Mouse (Mus musculus) forebrain, embryonic 16.5 days (tissue): Measurements from ENCODE around the gene Trem2. TPM values are rescaled to one million over a fixed set of nuclear protein-coding genes. Genes with fewer than 3 reads are reported as not detected.
"Not testable (repeated sequence)": the region's sequence is repeated elsewhere in the genome, so short reads cannot be mapped to it uniquely, and the experiment has no call there.

Source experiments
- ATAC-seq: fragments of 200-750 bp; cut with Nextera tagmentation; 2 replicates; pipeline ENCODE4 v1.8.0; 2017; ENCODE audit warnings: mild to moderate bottlenecking, moderate library complexity
- H3K27ac ChIP-seq: fragments of 300-500 bp; sonication (generic); 2 replicates; pipeline ENCODE4 v1.5.1; 2014; ENCODE audit warnings: low read length, control low read depth
- H3K27me3 ChIP-seq: fragments of 300-500 bp; sonication (generic); replicated peaks from 2 replicates; pipeline ENCODE4 v1.6.1; 2014; ENCODE audit warnings: low read length; ENCODE audit not compliant: control insufficient read depth, insufficient read depth
- H3K36me3 ChIP-seq: fragments of 300-500 bp; sonication (generic); 2 replicates; pipeline ENCODE4 v1.6.1; 2014; ENCODE audit not compliant: control insufficient read depth, insufficient read depth
- H3K4me1 ChIP-seq: fragments of 300-500 bp; sonication (generic); replicated peaks from 2 replicates; pipeline ENCODE4 v1.6.1; 2014; ENCODE audit warnings: low read length; ENCODE audit not compliant: control insufficient read depth, insufficient read depth
- H3K4me2 ChIP-seq: fragments of 300-500 bp; sonication (generic); 2 replicates; pipeline ENCODE4 v1.6.1; 2014; ENCODE audit warnings: mild to moderate bottlenecking, low read length, control low read depth
- H3K4me3 ChIP-seq: fragments of 300-500 bp; sonication (generic); replicated peaks from 2 replicates; pipeline ENCODE4 v1.5.1; 2014; ENCODE audit warnings: mild to moderate bottlenecking, low read length, control low read depth
- H3K9ac ChIP-seq: fragments of 300-500 bp; sonication (generic); replicated peaks from 2 replicates; pipeline ENCODE4 v1.6.1; 2014; ENCODE audit warnings: low read depth, low read length, control low read depth
- H3K9me3 ChIP-seq: fragments of 300-500 bp; sonication (generic); 2 replicates; pipeline ENCODE4 v1.6.1; 2016; ENCODE audit warnings: low read length; ENCODE audit not compliant: control insufficient read depth
- WGBS: fragments of 180-500 bp; shearing (Covaris S2); extraction: QIAGEN DNeasy Blood & Tissue Kit; methylation state at CpG from one replicate; pipeline ENCODE4 v1.1.7; 2014; 5-methylcytosine and 5-hydroxymethylcytosine counted together
- polyA plus RNA-seq: library from polyadenylated mRNA; unstranded; fragments of >200 nt; fragmentation: Nextera tagmentation; extraction: Ambion mirVana; gene quantifications from 2 replicates; pipeline ENCODE4 v1.2.1, GENCODE M21; 2015

Trem2 gene
- polyA plus RNA-seq, 1 experiment from 2014 or later: 2.9 TPM

DNA sequence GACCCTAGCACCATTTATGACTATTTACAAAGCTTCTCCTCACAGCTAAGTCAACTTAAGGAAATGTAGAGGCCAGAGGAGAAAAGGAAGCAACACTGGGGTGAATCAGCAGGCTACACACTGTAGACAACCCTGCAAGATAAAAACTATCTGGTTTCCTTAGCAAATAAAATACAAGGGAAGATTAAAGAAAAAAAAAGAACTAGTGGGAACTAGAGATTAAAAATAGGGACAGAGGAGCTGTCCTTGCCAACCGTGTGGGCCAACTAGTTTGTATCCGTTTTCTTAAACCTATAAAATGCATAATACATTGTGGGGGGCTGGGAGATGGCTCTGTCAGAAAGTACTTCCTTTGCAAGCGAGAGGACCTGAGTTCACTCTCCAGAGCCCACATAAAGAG, 4.3 kb upstream of the Trem2 start:
- no peaks in the 10 kb centered on the region for H3K36me3 ChIP-seq
- H3K27me3 ChIP-seq: no peaks in the 10 kb centered on the region
- no peak for ATAC-seq
- WGBS: 78% methylated on average over 3 of the region's 3 CpGs
- H3K9me3 ChIP-seq: no peaks in the 10 kb centered on the region
- H3K4me3 ChIP-seq: no peak overlapping the region
- H3K4me2 ChIP-seq: no peak overlapping the region
- H3K9ac ChIP-seq: no peak overlapping the region
- H3K27ac ChIP-seq: no peak overlapping the region
- no peaks in the 10 kb centered on the region for H3K4me1 ChIP-seq

GRCm38 (mm10) chr17:48343065-48343464, 3.1 kb upstream of the Trem2 start:
- Histone ChIP-seq H3K27me3 (no peaks in the 10 kb centered on the region), H3K4me3 (no peak overlapping the region), H3K4me1 (no peaks in the 10 kb centered on the region), H3K9me3 (no peaks in the 10 kb centered on the region), H3K27ac (no peak overlapping the region), H3K36me3 (no peaks in the 10 kb centered on the region), H3K9ac (no peak overlapping the region), H3K4me2 (no peak overlapping the region)
- ATAC-seq: no peak
- 90% methylated on average over 2 of the region's 2 CpGs for WGBS

- Histone ChIP-seq H3K4me2 (no peak overlapping the region), H3K4me3 (no peak overlapping the region), H3K9ac (no peak overlapping the region), H3K27ac (no peak overlapping the region), H3K4me1 (no peaks in the 10 kb centered on the region), H3K27me3 (no peaks in the 10 kb centered on the region), H3K9me3 (no peaks in the 10 kb centered on the region), H3K36me3 (no peaks in the 10 kb centered on the region)
- no peak for ATAC-seq
- WGBS: 83% methylated on average over 4 of the region's 4 CpGs
Measured at GRCm38 (mm10) chr17:48345824-48346223, 377 bp upstream of the Trem2 start.

DNA sequence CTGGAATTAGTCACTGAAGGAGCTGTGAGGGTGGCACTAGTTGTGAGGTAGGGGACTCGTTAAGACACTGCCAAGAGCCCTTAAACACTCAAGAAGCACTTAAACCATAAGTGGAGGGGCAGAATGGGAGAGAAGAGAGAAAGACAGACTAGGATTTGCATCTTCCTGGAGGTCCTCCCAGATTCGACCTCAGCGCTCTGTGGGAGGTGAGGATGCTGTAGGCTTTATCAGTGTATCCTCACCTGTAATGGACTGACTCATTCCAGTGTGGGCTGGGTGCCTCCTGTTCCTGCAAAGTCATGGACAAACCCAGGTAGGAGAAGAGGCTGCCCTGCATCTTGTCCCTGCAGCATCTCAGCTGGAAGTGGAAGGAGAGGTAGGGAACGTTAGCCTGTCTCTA, 633 bp downstream of the Trem2 start:
- H3K4me3 ChIP-seq: no peak overlapping the region
- H3K4me1 ChIP-seq: no peaks in the 10 kb centered on the region
- no peaks in the 10 kb centered on the region for H3K36me3 ChIP-seq
- 62% methylated on average over 4 of the region's 4 CpGs for WGBS
- ATAC-seq: no peak
- no peak overlapping the region for H3K4me2 ChIP-seq
- H3K27me3 ChIP-seq: no peaks in the 10 kb centered on the region
- H3K9me3 ChIP-seq: no peaks in the 10 kb centered on the region
- no peak overlapping the region for H3K9ac ChIP-seq
- H3K27ac ChIP-seq: no peak overlapping the region

DNA sequence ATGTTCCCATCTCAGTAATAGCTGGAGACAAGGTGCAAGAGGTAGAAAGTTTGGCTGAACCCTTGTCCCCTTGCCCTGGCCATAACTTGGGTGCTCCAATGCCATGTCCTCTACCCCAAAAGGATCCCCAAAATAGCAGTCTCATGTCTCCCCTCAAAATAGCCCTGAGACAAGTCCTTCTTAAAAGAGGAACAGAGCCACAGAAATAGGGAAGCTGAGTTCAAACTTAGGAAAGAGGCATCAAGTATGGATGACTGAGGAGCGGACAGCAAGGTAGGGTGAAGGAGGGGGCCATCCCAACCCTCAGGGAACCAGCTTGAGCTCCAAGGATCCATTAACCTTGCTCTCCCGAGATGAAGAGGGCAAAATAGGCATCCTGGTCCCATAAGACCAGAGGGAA, 1.1 kb downstream of the Trem2 start:
- H3K36me3 ChIP-seq: no peaks in the 10 kb centered on the region
- no peaks in the 10 kb centered on the region for H3K4me1 ChIP-seq
- ATAC-seq: no peak
- no peak overlapping the region for H3K4me2 ChIP-seq
- H3K27ac ChIP-seq: no peak overlapping the region
- H3K9me3 ChIP-seq: no peaks in the 10 kb centered on the region
- WGBS: 84% methylated on average over 2 of the region's 2 CpGs
- no peak overlapping the region for H3K9ac ChIP-seq
- no peaks in the 10 kb centered on the region for H3K27me3 ChIP-seq
- H3K4me3 ChIP-seq: no peak overlapping the region

GRCm38 (mm10) chr17:48350681-48351193, 4.5 kb downstream of the Trem2 start:
- no peaks in the 10 kb centered on the region for H3K9me3 ChIP-seq
- H3K4me1 ChIP-seq: no peaks in the 10 kb centered on the region
- no peak for ATAC-seq

GRCm38 (mm10) chr17:48352976-48353375, 6.8 kb downstream of the Trem2 start:
- H3K4me1 ChIP-seq, H3K27me3 ChIP-seq, H3K4me3 ChIP-seq, H3K36me3 ChIP-seq, H3K4me2 ChIP-seq, H3K9me3 ChIP-seq, ATAC-seq, H3K9ac ChIP-seq, H3K27ac ChIP-seq: not testable (repeated sequence)
- 58% methylated on average over 7 of the region's 7 CpGs for WGBS

More at GRCm38 (mm10) chr17:48350681-48351193, 4.5 kb downstream of the Trem2 start:
- Histone ChIP-seq H3K27me3 (no peaks in the 10 kb centered on the region), H3K4me2 (no peak overlapping the region), H3K36me3 (no peaks in the 10 kb centered on the region), H3K4me3 (no peak overlapping the region), H3K9ac (no peak overlapping the region), H3K27ac (no peak overlapping the region)
- WGBS: 72% methylated on average over 5 of the region's 5 CpGs

DNA sequence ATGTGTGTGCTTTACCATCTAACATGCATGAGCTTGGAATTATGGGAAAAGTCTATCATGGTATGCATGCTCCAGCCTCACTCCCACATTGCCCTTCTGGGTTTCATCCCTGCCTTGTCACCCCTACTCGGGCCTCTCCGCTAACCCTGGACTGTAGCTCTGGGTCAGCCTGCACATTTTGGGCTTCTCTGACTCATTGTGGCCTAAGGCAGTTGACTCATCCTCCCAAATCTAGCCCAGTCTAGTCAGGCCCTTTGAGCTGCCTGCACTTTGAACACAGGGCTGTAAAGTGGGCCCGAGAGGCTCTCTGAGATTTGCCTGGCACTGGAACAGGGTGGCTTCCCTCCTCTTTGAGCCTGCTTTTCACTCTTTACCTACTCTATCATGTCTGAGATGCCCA, 9.6 kb downstream of the Trem2 start:
- H3K27me3 ChIP-seq: no peaks in the 10 kb centered on the region
- 91% methylated on average over 3 of the region's 3 CpGs for WGBS
- no peak for ATAC-seq
- H3K9me3 ChIP-seq: no peaks in the 10 kb centered on the region
- no peak overlapping the region for H3K4me2 ChIP-seq
- no peaks in the 10 kb centered on the region for H3K4me1 ChIP-seq
- no peaks in the 10 kb centered on the region for H3K36me3 ChIP-seq
- H3K27ac ChIP-seq: no peak overlapping the region
- H3K9ac ChIP-seq: no peak overlapping the region
- no peak overlapping the region for H3K4me3 ChIP-seq

- Histone ChIP-seq H3K36me3 (no peaks in the 10 kb centered on the region), H3K4me3 (no peak overlapping the region), H3K27ac (no peak overlapping the region), H3K4me2 (no peak overlapping the region), H3K9ac (no peak overlapping the region), H3K4me1 (peaks cover 4% of the 10 kb centered on the region), H3K27me3 (no peaks in the 10 kb centered on the region), H3K9me3 (no peaks in the 10 kb centered on the region)
- 38% methylated on average over 2 of the region's 2 CpGs for WGBS
- ATAC-seq: no peak
Measured at GRCm38 (mm10) chr17:48357892-48358291, 11.7 kb downstream of the Trem2 start.

GRCm38 (mm10) chr17:48359616-48360015, 13.4 kb downstream of the Trem2 start, which contains the start of gene Treml1:
TSS of gene Treml1 (plus strand) at chr17:48359916.
- Histone ChIP-seq H3K4me1 (peaks cover 12% of the 10 kb centered on the region), H3K27me3 (no peaks in the 10 kb centered on the region), H3K9ac (no peak within 1 kb of the TSS), H3K36me3 (no peaks in the 10 kb centered on the region), H3K4me3 (no peak within 1 kb of the TSS), H3K27ac (no peak within 1 kb of the TSS), H3K4me2 (no peak within 1 kb of the TSS), H3K9me3 (no peaks in the 10 kb centered on the region)
- WGBS: 91% methylated on average over 7 of the region's 7 CpGs
- no peak for ATAC-seq
